Mouse (Mus musculus) brain, adult 2 months (tissue): ENCODE data around the gene Dis3l.

Experiments
- DNase-seq: peaks from one replicate; pipeline ENCODE4 v3.0.0; 2011; ENCODE audit warnings: low read depth, low spot score

Dis3l gene

DNA sequence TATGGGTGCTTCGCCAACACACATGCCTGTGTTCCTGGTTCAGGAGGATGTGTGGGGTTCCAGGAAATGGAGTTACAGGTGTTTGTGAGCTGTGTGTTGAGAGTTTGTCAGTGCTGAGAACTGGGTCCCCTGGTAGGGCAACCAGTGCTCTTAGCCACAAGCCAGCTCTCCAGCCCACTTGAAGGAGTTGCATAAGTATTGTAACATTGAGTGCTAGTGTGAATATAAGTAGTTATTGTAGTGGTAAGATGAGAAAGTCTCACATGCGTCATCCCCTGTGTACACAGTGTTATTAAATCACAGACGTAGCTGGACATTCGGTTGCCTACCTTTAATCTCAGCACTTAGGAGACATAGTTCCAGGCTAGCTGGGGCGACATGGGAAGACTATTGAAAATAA lies 81.2 kb downstream of the Dis3l start:
- no peak for DNase-seq
